Mouse (Mus musculus): ENCODE measurements at regions not wholly inside any gene's neighbourhood (a gene's known extent, or its start where the extent isn't known, plus 50 kb on each side); places are given as distances from the start of the nearest gene placed in this dataset.

GRCm38 (mm10) chr17:4786524-4786923 is 207.6 kb upstream of the Arid1b start:
- Histone ChIP-seq H3K27me3 (ENCODE audit: control insufficient read depth, insufficient read depth, insufficient read length) (no peaks in the 10 kb centered on the region), H3ac (ENCODE audit: control insufficient read depth, insufficient read length) (no peak overlapping the region), H3K36me3 (ENCODE audit: control insufficient read depth, insufficient read depth) (no peaks in the 10 kb centered on the region), H3K79me2 (ENCODE audit: control insufficient read depth, insufficient read depth) (no peaks in the 10 kb centered on the region), H3K4me3 (no peak overlapping the region), H3K4me2 (ENCODE audit: low read depth) (no peak overlapping the region)
- no peak for TF ChIP-seq USF1 (IDR thresholded peaks at IDR 0.05; ENCODE audit: low read depth)
- TF ChIP-seq TCF3 (IDR thresholded peaks at IDR 0.05; ENCODE audit: insufficient read length, low read depth) = no peak
- TF ChIP-seq POLR2A (IDR thresholded peaks at IDR 0.05; ENCODE audit: insufficient read length, low read depth) = no peak
- TF ChIP-seq CEBPB (IDR thresholded peaks at IDR 0.05; ENCODE audit: insufficient read depth, poor library complexity, severe bottlenecking) = no peak
- TF ChIP-seq MYOG (IDR thresholded peaks at IDR 0.05; ENCODE audit: control insufficient read depth in 1 of 3, insufficient read depth in 1 of 3, insufficient read length in 2 of 3, low read depth in 2 of 3) = no peak
- no peak for TF ChIP-seq TCF12 (IDR thresholded peaks at IDR 0.05; ENCODE audit: insufficient read depth, poor library complexity, severe bottlenecking)
- no peak for TF ChIP-seq MYOD1 (IDR thresholded peaks at IDR 0.05; ENCODE audit: control insufficient read depth in 1 of 3, insufficient read length in 2 of 3, low read depth in 2 of 3)

DNA sequence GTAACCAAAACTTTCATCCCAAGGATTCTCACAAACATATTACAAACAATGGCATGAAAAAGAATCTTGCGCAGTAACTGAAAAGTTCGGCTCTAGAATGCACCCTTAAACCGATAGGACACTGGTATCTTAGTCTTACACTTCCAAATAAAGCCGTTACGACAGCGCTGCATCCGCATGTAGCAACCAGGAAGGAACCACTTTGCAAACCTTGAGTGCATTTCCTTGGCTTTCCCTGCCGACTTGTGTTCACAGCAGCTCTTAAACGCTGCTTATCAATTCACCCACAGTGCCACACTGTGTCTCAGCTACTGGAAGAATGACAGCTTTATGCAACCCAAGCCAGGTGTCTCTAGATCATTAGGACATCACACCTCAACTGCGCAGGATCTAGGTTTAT is 202.3 kb upstream of the Arid1b start:
- H3K79me2 ChIP-seq (ENCODE audit: control insufficient read depth, insufficient read depth) = no peaks in the 10 kb centered on the region
- no peak for TF ChIP-seq POLR2A (IDR thresholded peaks at IDR 0.05; ENCODE audit: insufficient read length, low read depth)
- no peak for TF ChIP-seq MAX (IDR thresholded peaks at IDR 0.05; ENCODE audit: low read depth)
- no peak for TF ChIP-seq POLR2AphosphoS2 (IDR thresholded peaks at IDR 0.05; ENCODE audit: insufficient read length, low read depth)
- TF ChIP-seq REST (IDR thresholded peaks at IDR 0.05; ENCODE audit: insufficient read depth, insufficient read length) = no peak
- TF ChIP-seq MYOG (IDR thresholded peaks at IDR 0.05; ENCODE audit: control insufficient read depth in 1 of 3, insufficient read depth in 1 of 3, insufficient read length in 2 of 3, low read depth in 2 of 3) = no peak
- no peak for TF ChIP-seq E2F4 (IDR thresholded peaks at IDR 0.05; ENCODE audit: insufficient read depth)
- no peak for TF ChIP-seq CEBPB (IDR thresholded peaks at IDR 0.05; ENCODE audit: insufficient read depth, poor library complexity, severe bottlenecking)
- TF ChIP-seq USF1 (IDR thresholded peaks at IDR 0.05; ENCODE audit: low read depth) = no peak
- TF ChIP-seq TCF12 (IDR thresholded peaks at IDR 0.05; ENCODE audit: insufficient read depth, poor library complexity, severe bottlenecking) = no peak
- no peak for TF ChIP-seq SRF (IDR thresholded peaks at IDR 0.05; ENCODE audit: control insufficient read depth, insufficient read length, low read depth)
- no peak for TF ChIP-seq TCF3 (IDR thresholded peaks at IDR 0.05; ENCODE audit: insufficient read length, low read depth)
- no peak for TF ChIP-seq MYOD1 (IDR thresholded peaks at IDR 0.05; ENCODE audit: control insufficient read depth in 1 of 3, insufficient read length in 2 of 3, low read depth in 2 of 3)
- no peak overlapping the region for H3K4me2 ChIP-seq (ENCODE audit: low read depth)
- no peak overlapping the region for H3ac ChIP-seq (ENCODE audit: control insufficient read depth, insufficient read length)
- peaks cover 4% of the 10 kb centered on the region for H3K27me3 ChIP-seq (ENCODE audit: control insufficient read depth, insufficient read depth, insufficient read length)
- no peak overlapping the region for H3K4me3 ChIP-seq
- H3K36me3 ChIP-seq (ENCODE audit: control insufficient read depth, insufficient read depth) = no peaks in the 10 kb centered on the region

- TF ChIP-seq POLR2AphosphoS2 (IDR thresholded peaks at IDR 0.05; ENCODE audit: insufficient read length, low read depth) (no peak), REST (IDR thresholded peaks at IDR 0.05; ENCODE audit: insufficient read depth, insufficient read length) (no peak), MAX (IDR thresholded peaks at IDR 0.05; ENCODE audit: low read depth) (no peak), CEBPB (IDR thresholded peaks at IDR 0.05; ENCODE audit: insufficient read depth, poor library complexity, severe bottlenecking) (no peak), TCF12 (IDR thresholded peaks at IDR 0.05; ENCODE audit: insufficient read depth, poor library complexity, severe bottlenecking) (no peak), USF1 (IDR thresholded peaks at IDR 0.05; ENCODE audit: low read depth) (no peak), TCF3 (IDR thresholded peaks at IDR 0.05; ENCODE audit: insufficient read length, low read depth) (no peak), E2F4 (IDR thresholded peaks at IDR 0.05; ENCODE audit: insufficient read depth) (no peak), POLR2A (IDR thresholded peaks at IDR 0.05; ENCODE audit: insufficient read length, low read depth) (no peak), SRF (IDR thresholded peaks at IDR 0.05; ENCODE audit: control insufficient read depth, insufficient read length, low read depth) (no peak), MYOG (IDR thresholded peaks at IDR 0.05; ENCODE audit: control insufficient read depth in 1 of 3, insufficient read depth in 1 of 3, insufficient read length in 2 of 3, low read depth in 2 of 3) (no peak), MYOD1 (IDR thresholded peaks at IDR 0.05; ENCODE audit: control insufficient read depth in 1 of 3, insufficient read length in 2 of 3, low read depth in 2 of 3) (no peak)
- peaks cover 4% of the 10 kb centered on the region for H3K27me3 ChIP-seq (ENCODE audit: control insufficient read depth, insufficient read depth, insufficient read length)
- H3K4me3 ChIP-seq = no peak overlapping the region
- H3ac ChIP-seq (ENCODE audit: control insufficient read depth, insufficient read length) = no peak overlapping the region
- H3K4me2 ChIP-seq (ENCODE audit: low read depth) = no peak overlapping the region
- no peaks in the 10 kb centered on the region for H3K79me2 ChIP-seq (ENCODE audit: control insufficient read depth, insufficient read depth)
- H3K36me3 ChIP-seq (ENCODE audit: control insufficient read depth, insufficient read depth) = no peaks in the 10 kb centered on the region
Observed at GRCm38 (mm10) chr17:4796241-4796640, 197.9 kb upstream of the Arid1b start.

GRCm38 (mm10) chr17:4804013-4804412 is 190.1 kb upstream of the Arid1b start:
- no peaks in the 10 kb centered on the region for H3K79me2 ChIP-seq (ENCODE audit: control insufficient read depth, insufficient read depth)
- no peaks in the 10 kb centered on the region for H3K36me3 ChIP-seq (ENCODE audit: control insufficient read depth, insufficient read depth)
- no peak overlapping the region for H3ac ChIP-seq (ENCODE audit: control insufficient read depth, insufficient read length)
- TF ChIP-seq MAX (IDR thresholded peaks at IDR 0.05; ENCODE audit: low read depth) (no peak), SRF (IDR thresholded peaks at IDR 0.05; ENCODE audit: control insufficient read depth, insufficient read length, low read depth) (no peak), REST (IDR thresholded peaks at IDR 0.05; ENCODE audit: insufficient read depth, insufficient read length) (no peak), MYOD1 (IDR thresholded peaks at IDR 0.05; ENCODE audit: control insufficient read depth in 1 of 3, insufficient read length in 2 of 3, low read depth in 2 of 3) (no peak), MYOG (IDR thresholded peaks at IDR 0.05; ENCODE audit: control insufficient read depth in 1 of 3, insufficient read depth in 1 of 3, insufficient read length in 2 of 3, low read depth in 2 of 3) (no peak), USF1 (IDR thresholded peaks at IDR 0.05; ENCODE audit: low read depth) (no peak), CEBPB (IDR thresholded peaks at IDR 0.05; ENCODE audit: insufficient read depth, poor library complexity, severe bottlenecking) (no peak), POLR2A (IDR thresholded peaks at IDR 0.05; ENCODE audit: insufficient read length, low read depth) (no peak), TCF12 (IDR thresholded peaks at IDR 0.05; ENCODE audit: insufficient read depth, poor library complexity, severe bottlenecking) (no peak), TCF3 (IDR thresholded peaks at IDR 0.05; ENCODE audit: insufficient read length, low read depth) (no peak), E2F4 (IDR thresholded peaks at IDR 0.05; ENCODE audit: insufficient read depth) (no peak)
- H3K4me3 ChIP-seq = no peak overlapping the region
- peaks cover 6% of the 10 kb centered on the region for H3K27me3 ChIP-seq (ENCODE audit: control insufficient read depth, insufficient read depth, insufficient read length)
- no peak overlapping the region for H3K4me2 ChIP-seq (ENCODE audit: low read depth)
